Mouse (Mus musculus): Measurements from ENCODE around the gene Krtap4-7. TPM values are rescaled to one million over a fixed set of nuclear protein-coding genes. Genes with fewer than 3 reads are reported as not detected.
"Not testable (repeated sequence)": the region's sequence is repeated elsewhere in the genome, so short reads cannot be mapped to it uniquely, and the experiment has no call there.

Gene Krtap4-7
- total and polyA plus RNA-seq, 2 experiments from 2014 or later = not detected

GRCm38 (mm10) chr11:99620335-99620734 lies 23.6 kb downstream of the Krtap4-7 start, which contains the start of gene Gm11562:
TSS of gene Gm11562 (minus strand) at chr11:99620435.
- H3K27me3 ChIP-seq (ENCODE audit: control insufficient read depth, insufficient read depth, low read length) = no peaks in the 10 kb centered on the region
- TF ChIP-seq CTCF (IDR thresholded peaks at IDR 0.05; ENCODE audit: low read depth) (no peak), EP300 (IDR thresholded peaks at IDR 0.05; ENCODE audit: low read depth) (no peak)

DNA sequence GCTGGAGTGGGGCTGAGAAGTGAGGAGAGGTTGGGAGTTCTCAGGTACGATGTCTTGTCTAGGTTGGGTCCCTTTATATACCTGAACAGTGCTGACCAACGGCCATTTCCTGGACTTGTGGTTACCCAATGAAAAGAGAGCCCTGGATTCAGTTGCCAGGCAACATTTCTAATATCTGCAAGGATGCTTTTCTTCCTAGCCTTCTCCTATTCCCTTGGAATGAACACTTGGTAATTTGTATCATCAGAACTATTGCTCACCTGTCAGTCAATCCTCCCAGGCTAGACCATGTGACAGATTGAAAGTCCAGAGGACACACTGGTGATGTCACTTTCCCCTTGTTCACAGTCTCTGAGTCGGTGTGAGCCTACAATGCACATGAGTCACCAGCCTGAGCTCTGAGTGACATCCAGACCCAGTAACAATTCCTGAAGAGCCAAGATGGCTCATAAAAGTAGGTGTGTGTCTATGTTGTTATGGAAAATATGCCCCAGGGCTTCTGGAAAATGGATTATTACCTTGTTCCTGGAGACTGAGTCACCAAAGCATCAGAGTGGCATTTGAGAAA lies 29.0 kb downstream of the Krtap4-7 start, which contains the start of gene Krtap2-4:
TSS of gene Krtap2-4 (minus strand) at position 51 of the 568 bp plus-strand sequence.
- DNase-seq (ENCODE audit: low spot score) (no peak), ATAC-seq (ENCODE audit: insufficient read depth, low read depth) (no peak)
- Histone ChIP-seq H3K36me3 (replicated peaks; ENCODE audit: control insufficient read depth, insufficient read depth, low read length) (no peaks in the 10 kb centered on the region), H3K27me3 (ENCODE audit: control insufficient read depth, insufficient read depth, low read length) (no peaks in the 10 kb centered on the region), H3K4me2 (ENCODE audit: low read depth, low read length) (no peak within 1 kb of the TSS), H3K4me3 (ENCODE audit: low read depth, low read length) (no peak within 1 kb of the TSS), H3K9me3 (replicated peaks; ENCODE audit: control insufficient read depth, low read length) (no peaks in the 10 kb centered on the region), H3K27ac (ENCODE audit: low read depth) (no peak within 1 kb of the TSS), H3K9ac (replicated peaks; ENCODE audit: low read depth, low read length) (no peak within 1 kb of the TSS), H3K4me1 (ENCODE audit: control insufficient read depth, insufficient read depth) (no peaks in the 10 kb centered on the region)
- WGBS = 45% methylated on average over 3 of the region's 3 CpGs
- TF ChIP-seq EP300 (IDR thresholded peaks at IDR 0.05; ENCODE audit: low read depth) = no peak
- no peak for TF ChIP-seq CTCF (IDR thresholded peaks at IDR 0.05; ENCODE audit: low read depth)

More at GRCm38 (mm10) chr11:99620335-99620734, 23.6 kb downstream of the Krtap4-7 start, which contains the start of gene Gm11562:
- Histone ChIP-seq H3K4me3 (ENCODE audit: low read depth, low read length) (no peak within 1 kb of the TSS), H3K9me3 (replicated peaks; ENCODE audit: control insufficient read depth, low read length) (no peaks in the 10 kb centered on the region), H3K36me3 (replicated peaks; ENCODE audit: control insufficient read depth, insufficient read depth, low read length) (no peaks in the 10 kb centered on the region), H3K9ac (replicated peaks; ENCODE audit: low read depth, low read length) (no peak within 1 kb of the TSS), H3K4me1 (ENCODE audit: control insufficient read depth, insufficient read depth) (no peaks in the 10 kb centered on the region), H3K4me2 (ENCODE audit: low read depth, low read length) (no peak within 1 kb of the TSS), H3K27ac (ENCODE audit: low read depth) (no peak within 1 kb of the TSS)
- no peak for ATAC-seq (ENCODE audit: insufficient read depth, low read depth)
- 83% methylated on average over 2 of the region's 2 CpGs for WGBS
- no peak for DNase-seq (ENCODE audit: low spot score)

DNA sequence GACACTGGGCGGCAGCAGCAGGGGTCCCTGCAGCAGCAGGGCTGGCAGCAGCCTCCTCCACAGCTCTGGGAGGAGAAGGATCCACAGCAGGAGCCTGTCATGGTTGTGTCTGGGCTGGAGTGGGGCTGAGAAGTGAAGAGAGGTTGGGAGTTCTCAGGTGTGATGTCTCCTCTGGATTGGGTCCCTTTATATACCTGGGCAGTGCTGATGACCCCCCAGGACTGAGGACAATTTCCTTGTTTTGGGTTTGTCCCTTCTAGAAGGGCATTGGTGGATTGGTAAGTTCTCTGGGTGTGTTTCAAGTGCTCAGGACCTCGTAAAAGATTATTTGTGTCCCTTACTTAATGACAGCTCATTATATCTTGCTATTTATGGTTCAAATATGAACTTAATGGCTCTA lies 33.8 kb downstream of the Krtap4-7 start, which contains the start of gene Gm11937:
TSS of gene Gm11937 (minus strand) at position 101 of the 400 bp plus-strand sequence.
- not testable (repeated sequence) for H3K4me1 ChIP-seq (ENCODE audit: control insufficient read depth, insufficient read depth); H3K27ac ChIP-seq (ENCODE audit: low read depth); H3K9ac ChIP-seq (replicated peaks; ENCODE audit: low read depth, low read length); ATAC-seq (ENCODE audit: insufficient read depth, low read depth); H3K36me3 ChIP-seq (replicated peaks; ENCODE audit: control insufficient read depth, insufficient read depth, low read length); DNase-seq (ENCODE audit: low spot score); H3K4me2 ChIP-seq (ENCODE audit: low read depth, low read length); H3K9me3 ChIP-seq (replicated peaks; ENCODE audit: control insufficient read depth, low read length); H3K27me3 ChIP-seq (ENCODE audit: control insufficient read depth, insufficient read depth, low read length); H3K4me3 ChIP-seq (ENCODE audit: low read depth, low read length)
- 51% methylated on average over 1 of the region's 2 CpGs for WGBS

DNA sequence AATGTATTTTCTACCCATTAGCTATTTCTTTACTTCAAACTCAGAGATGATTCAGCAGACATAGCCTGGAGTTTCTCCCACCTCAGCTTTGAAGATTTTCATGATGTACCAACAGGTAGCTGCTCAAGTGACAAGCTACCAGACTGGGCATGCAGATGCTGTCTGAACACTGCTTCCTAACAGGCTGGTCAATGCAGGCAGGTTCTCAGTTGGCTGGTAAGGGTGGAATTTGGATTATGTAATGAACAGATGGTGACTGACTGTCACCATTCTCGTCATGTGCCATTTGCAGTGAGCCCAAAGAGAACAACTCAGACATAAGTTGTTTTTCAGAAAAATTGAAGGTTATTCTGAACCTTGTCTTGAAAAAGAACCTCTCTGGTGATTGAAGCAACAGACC lies 34.8 kb downstream of the Krtap4-7 start:
- TF ChIP-seq CTCF (IDR thresholded peaks at IDR 0.05; ENCODE audit: low read depth) (no peak), EP300 (IDR thresholded peaks at IDR 0.05; ENCODE audit: low read depth) (no peak)
- 62% methylated on average over 1 of the region's 1 CpGs for WGBS

DNA sequence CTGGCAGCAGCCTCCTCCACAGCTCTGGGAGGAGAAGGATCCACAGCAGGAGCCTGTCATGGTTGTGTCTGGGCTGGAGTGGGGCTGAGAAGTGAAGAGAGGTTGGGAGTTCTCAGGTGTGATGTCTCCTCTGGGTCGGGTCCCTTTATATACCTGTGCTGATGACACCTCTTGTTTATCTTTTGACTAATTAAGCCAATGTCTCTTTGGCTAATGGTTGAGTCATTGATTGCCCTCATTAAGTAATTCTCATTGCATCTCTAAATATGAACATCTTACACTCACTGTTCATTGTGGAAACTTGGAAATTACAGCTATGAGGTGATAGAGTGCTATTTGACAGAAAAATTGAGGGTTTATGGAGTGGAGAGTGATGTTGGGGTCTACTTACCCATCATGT lies 40.7 kb downstream of the Krtap4-7 start, which contains the start of gene Gm11938:
TSS of gene Gm11938 (minus strand) at position 101 of the 400 bp plus-strand sequence.
- WGBS = 25% methylated on average over 1 of the region's 1 CpGs
- not testable (repeated sequence) for H3K4me3 ChIP-seq (ENCODE audit: low read depth, low read length); H3K36me3 ChIP-seq (replicated peaks; ENCODE audit: control insufficient read depth, insufficient read depth, low read length); H3K27me3 ChIP-seq (ENCODE audit: control insufficient read depth, insufficient read depth, low read length); DNase-seq (ENCODE audit: low spot score); ATAC-seq (ENCODE audit: insufficient read depth, low read depth); H3K27ac ChIP-seq (ENCODE audit: low read depth); H3K4me1 ChIP-seq (ENCODE audit: control insufficient read depth, insufficient read depth); H3K9ac ChIP-seq (replicated peaks; ENCODE audit: low read depth, low read length); H3K9me3 ChIP-seq (replicated peaks; ENCODE audit: control insufficient read depth, low read length); H3K4me2 ChIP-seq (ENCODE audit: low read depth, low read length)

More for the DNA sequence above, 34.8 kb downstream of the Krtap4-7 start:
- no peak for ATAC-seq (ENCODE audit: insufficient read depth, low read depth)
- no peaks in the 10 kb centered on the region for H3K36me3 ChIP-seq (replicated peaks; ENCODE audit: control insufficient read depth, insufficient read depth, low read length)
- no peak overlapping the region for H3K4me3 ChIP-seq (ENCODE audit: low read depth, low read length)
- H3K27me3 ChIP-seq (ENCODE audit: control insufficient read depth, insufficient read depth, low read length) = no peaks in the 10 kb centered on the region
- no peak overlapping the region for H3K27ac ChIP-seq (ENCODE audit: low read depth)
- DNase-seq (ENCODE audit: low spot score) = no peak
- no peak overlapping the region for H3K9ac ChIP-seq (replicated peaks; ENCODE audit: low read depth, low read length)
- H3K4me1 ChIP-seq (ENCODE audit: control insufficient read depth, insufficient read depth) = no peaks in the 10 kb centered on the region
- H3K9me3 ChIP-seq (replicated peaks; ENCODE audit: control insufficient read depth, low read length) = no peaks in the 10 kb centered on the region
- no peak overlapping the region for H3K4me2 ChIP-seq (ENCODE audit: low read depth, low read length)

GRCm38 (mm10) chr11:99597742-99598141 lies 46.1 kb downstream of the Krtap4-7 start, which contains the start of gene Krtap9-3:
TSS of gene Krtap9-3 (minus strand) at chr11:99598105.
- not testable (repeated sequence) for H3K4me1 ChIP-seq (ENCODE audit: control insufficient read depth, insufficient read depth); ATAC-seq (ENCODE audit: insufficient read depth, low read depth); H3K9me3 ChIP-seq (replicated peaks; ENCODE audit: control insufficient read depth, low read length); H3K4me3 ChIP-seq (ENCODE audit: low read depth, low read length); H3K27ac ChIP-seq (ENCODE audit: low read depth); DNase-seq (ENCODE audit: low spot score); H3K4me2 ChIP-seq (ENCODE audit: low read depth, low read length); H3K36me3 ChIP-seq (replicated peaks; ENCODE audit: control insufficient read depth, insufficient read depth, low read length); H3K9ac ChIP-seq (replicated peaks; ENCODE audit: low read depth, low read length); H3K27me3 ChIP-seq (ENCODE audit: control insufficient read depth, insufficient read depth, low read length)
- 75% methylated on average over 6 of the region's 6 CpGs for WGBS

Other genes with a start within 250 kb of the Krtap4-7 start
Only the 30 nearest of the 38 such genes appear.
- gene Krt23, start 151.0 kb downstream of the Krtap4-7 start, total RNA-seq (2014; rRNA removed; ENCODE audit: low replicate concordance) = not detected in 2 replicates
- gene Krt23, start 151.0 kb downstream of the Krtap4-7 start, polyA plus RNA-seq (2015; fragmentation: Nextera tagmentation; extraction: Ambion mirVana) = 0.07 and 0.12 TPM in 2 replicates
- not detected in 2 replicates for gene Krt39, start 122.8 kb downstream of the Krtap4-7 start, total RNA-seq (2014; rRNA removed; ENCODE audit: low replicate concordance)
- gene Krt39, start 122.8 kb downstream of the Krtap4-7 start, polyA plus RNA-seq (2015; fragmentation: Nextera tagmentation; extraction: Ambion mirVana) = not detected in 2 replicates
- gene Krt40, start 100.9 kb downstream of the Krtap4-7 start, total RNA-seq (2014; rRNA removed; ENCODE audit: low replicate concordance) = not detected in 2 replicates
- gene Krt40, start 100.9 kb downstream of the Krtap4-7 start, polyA plus RNA-seq (2015; fragmentation: Nextera tagmentation; extraction: Ambion mirVana) = not detected in 2 replicates
- gene Krtap3-3, start 93.2 kb downstream of the Krtap4-7 start, total RNA-seq (2014; rRNA removed; ENCODE audit: low replicate concordance) = not detected in 2 replicates
- gene Krtap3-3, start 93.2 kb downstream of the Krtap4-7 start, polyA plus RNA-seq (2015; fragmentation: Nextera tagmentation; extraction: Ambion mirVana) = not detected in 2 replicates
- gene Krtap3-2, start 87.2 kb downstream of the Krtap4-7 start, total RNA-seq (2014; rRNA removed; ENCODE audit: low replicate concordance) = not detected in 2 replicates
- gene Krtap3-2, start 87.2 kb downstream of the Krtap4-7 start, polyA plus RNA-seq (2015; fragmentation: Nextera tagmentation; extraction: Ambion mirVana) = not detected in 2 replicates
- not detected in 2 replicates for gene Gm11939, start 84.6 kb downstream of the Krtap4-7 start, total RNA-seq (2014; rRNA removed; ENCODE audit: low replicate concordance)
- gene Gm11939, start 84.6 kb downstream of the Krtap4-7 start, polyA plus RNA-seq (2015; fragmentation: Nextera tagmentation; extraction: Ambion mirVana) = not detected in 2 replicates
- not detected in 2 replicates for gene Krtap3-1, start 77.5 kb downstream of the Krtap4-7 start, total RNA-seq (2014; rRNA removed; ENCODE audit: low replicate concordance)
- not detected in 2 replicates for gene Krtap3-1, start 77.5 kb downstream of the Krtap4-7 start, polyA plus RNA-seq (2015; fragmentation: Nextera tagmentation; extraction: Ambion mirVana)
- gene Krtap1-5, start 63.1 kb downstream of the Krtap4-7 start, total RNA-seq (2014; rRNA removed; ENCODE audit: low replicate concordance) = not detected in 2 replicates
- gene Krtap1-5, start 63.1 kb downstream of the Krtap4-7 start, polyA plus RNA-seq (2015; fragmentation: Nextera tagmentation; extraction: Ambion mirVana) = not detected in 2 replicates
- gene Krtap1-4, start 60.4 kb downstream of the Krtap4-7 start, total RNA-seq (2014; rRNA removed; ENCODE audit: low replicate concordance) = not detected in 2 replicates
- gene Krtap1-4, start 60.4 kb downstream of the Krtap4-7 start, polyA plus RNA-seq (2015; fragmentation: Nextera tagmentation; extraction: Ambion mirVana) = not detected in 2 replicates
- not detected in 2 replicates for gene Krtap1-3, start 52.8 kb downstream of the Krtap4-7 start, total RNA-seq (2014; rRNA removed; ENCODE audit: low replicate concordance)
- gene Krtap1-3, start 52.8 kb downstream of the Krtap4-7 start, polyA plus RNA-seq (2015; fragmentation: Nextera tagmentation; extraction: Ambion mirVana) = not detected in 2 replicates
- not detected in 2 replicates for gene Krtap9-3, start 46.0 kb downstream of the Krtap4-7 start, total RNA-seq (2014; rRNA removed; ENCODE audit: low replicate concordance)
- not detected in 2 replicates for gene Krtap9-3, start 46.0 kb downstream of the Krtap4-7 start, polyA plus RNA-seq (2015; fragmentation: Nextera tagmentation; extraction: Ambion mirVana)
- not detected in 2 replicates for gene Gm11938, start 40.8 kb downstream of the Krtap4-7 start, total RNA-seq (2014; rRNA removed; ENCODE audit: low replicate concordance)
- gene Gm11938, start 40.8 kb downstream of the Krtap4-7 start, polyA plus RNA-seq (2015; fragmentation: Nextera tagmentation; extraction: Ambion mirVana) = not detected in 2 replicates
- gene Gm11937, start 33.9 kb downstream of the Krtap4-7 start, total RNA-seq (2014; rRNA removed; ENCODE audit: low replicate concordance) = not detected in 2 replicates
- not detected in 2 replicates for gene Gm11937, start 33.9 kb downstream of the Krtap4-7 start, polyA plus RNA-seq (2015; fragmentation: Nextera tagmentation; extraction: Ambion mirVana)
- gene Krtap2-4, start 29.2 kb downstream of the Krtap4-7 start, total RNA-seq (2014; rRNA removed; ENCODE audit: low replicate concordance) = not detected in 2 replicates
- gene Krtap2-4, start 29.2 kb downstream of the Krtap4-7 start, polyA plus RNA-seq (2015; fragmentation: Nextera tagmentation; extraction: Ambion mirVana) = not detected in 2 replicates
- gene Gm11562, start 23.7 kb downstream of the Krtap4-7 start, total RNA-seq (2014; rRNA removed; ENCODE audit: low replicate concordance) = not detected in 2 replicates
- gene Gm11562, start 23.7 kb downstream of the Krtap4-7 start, polyA plus RNA-seq (2015; fragmentation: Nextera tagmentation; extraction: Ambion mirVana) = not detected in 2 replicates
- not detected in 2 replicates for gene Krtap4-1, start 15.9 kb downstream of the Krtap4-7 start, total RNA-seq (2014; rRNA removed; ENCODE audit: low replicate concordance)
- not detected in 2 replicates for gene Krtap4-1, start 15.9 kb downstream of the Krtap4-7 start, polyA plus RNA-seq (2015; fragmentation: Nextera tagmentation; extraction: Ambion mirVana)
- gene Krtap4-2, start 9.0 kb downstream of the Krtap4-7 start, total RNA-seq (2014; rRNA removed; ENCODE audit: low replicate concordance) = not detected in 2 replicates
- gene Krtap4-2, start 9.0 kb downstream of the Krtap4-7 start, polyA plus RNA-seq (2015; fragmentation: Nextera tagmentation; extraction: Ambion mirVana) = not detected in 2 replicates
- not detected in 2 replicates for gene Gm11555, start 6.1 kb upstream of the Krtap4-7 start, total RNA-seq (2014; rRNA removed; ENCODE audit: low replicate concordance)
- gene Gm11555, start 6.1 kb upstream of the Krtap4-7 start, polyA plus RNA-seq (2015; fragmentation: Nextera tagmentation; extraction: Ambion mirVana) = not detected in 2 replicates
- not detected in 2 replicates for gene Gm11563, start 14.9 kb upstream of the Krtap4-7 start, total RNA-seq (2014; rRNA removed; ENCODE audit: low replicate concordance)
- gene Gm11563, start 14.9 kb upstream of the Krtap4-7 start, polyA plus RNA-seq (2015; fragmentation: Nextera tagmentation; extraction: Ambion mirVana) = not detected in 2 replicates
- not detected in 2 replicates for gene Krtap4-6, start 21.9 kb upstream of the Krtap4-7 start, total RNA-seq (2014; rRNA removed; ENCODE audit: low replicate concordance)
- not detected in 2 replicates for gene Krtap4-6, start 21.9 kb upstream of the Krtap4-7 start, polyA plus RNA-seq (2015; fragmentation: Nextera tagmentation; extraction: Ambion mirVana)
- not detected in 2 replicates for gene Gm14190, start 46.7 kb upstream of the Krtap4-7 start, total RNA-seq (2014; rRNA removed; ENCODE audit: low replicate concordance)
- not detected in 2 replicates for gene Gm14190, start 46.7 kb upstream of the Krtap4-7 start, polyA plus RNA-seq (2015; fragmentation: Nextera tagmentation; extraction: Ambion mirVana)
- not detected in 2 replicates for gene Gm14180, start 90.2 kb upstream of the Krtap4-7 start, total RNA-seq (2014; rRNA removed; ENCODE audit: low replicate concordance)
- gene Gm14180, start 90.2 kb upstream of the Krtap4-7 start, polyA plus RNA-seq (2015; fragmentation: Nextera tagmentation; extraction: Ambion mirVana) = not detected in 2 replicates
- gene Gm11595, start 128.8 kb upstream of the Krtap4-7 start, total RNA-seq (2014; rRNA removed; ENCODE audit: low replicate concordance) = not detected in 2 replicates
- gene Gm11595, start 128.8 kb upstream of the Krtap4-7 start, polyA plus RNA-seq (2015; fragmentation: Nextera tagmentation; extraction: Ambion mirVana) = not detected in 2 replicates
- not detected in 2 replicates for gene Krtap4-8, start 136.6 kb upstream of the Krtap4-7 start, total RNA-seq (2014; rRNA removed; ENCODE audit: low replicate concordance)
- not detected in 2 replicates for gene Krtap4-8, start 136.6 kb upstream of the Krtap4-7 start, polyA plus RNA-seq (2015; fragmentation: Nextera tagmentation; extraction: Ambion mirVana)
- gene Krtap4-9, start 141.1 kb upstream of the Krtap4-7 start, total RNA-seq (2014; rRNA removed; ENCODE audit: low replicate concordance) = not detected in 2 replicates
- gene Krtap4-9, start 141.1 kb upstream of the Krtap4-7 start, polyA plus RNA-seq (2015; fragmentation: Nextera tagmentation; extraction: Ambion mirVana) = not detected in 2 replicates
- not detected in 2 replicates for gene Gm11596, start 149.4 kb upstream of the Krtap4-7 start, total RNA-seq (2014; rRNA removed; ENCODE audit: low replicate concordance)
- not detected in 2 replicates for gene Gm11596, start 149.4 kb upstream of the Krtap4-7 start, polyA plus RNA-seq (2015; fragmentation: Nextera tagmentation; extraction: Ambion mirVana)
- not detected in 2 replicates for gene Gm11569, start 154.8 kb upstream of the Krtap4-7 start, total RNA-seq (2014; rRNA removed; ENCODE audit: low replicate concordance)
- gene Gm11569, start 154.8 kb upstream of the Krtap4-7 start, polyA plus RNA-seq (2015; fragmentation: Nextera tagmentation; extraction: Ambion mirVana) = not detected in 2 replicates
- not detected in 2 replicates for gene Gm11554, start 160.4 kb upstream of the Krtap4-7 start, total RNA-seq (2014; rRNA removed; ENCODE audit: low replicate concordance)
- gene Gm11554, start 160.4 kb upstream of the Krtap4-7 start, polyA plus RNA-seq (2015; fragmentation: Nextera tagmentation; extraction: Ambion mirVana) = not detected in 2 replicates
- gene Krtap4-13, start 165.8 kb upstream of the Krtap4-7 start, total RNA-seq (2014; rRNA removed; ENCODE audit: low replicate concordance) = not detected in 2 replicates
- gene Krtap4-13, start 165.8 kb upstream of the Krtap4-7 start, polyA plus RNA-seq (2015; fragmentation: Nextera tagmentation; extraction: Ambion mirVana) = not detected in 2 replicates
- gene Gm11564, start 171.6 kb upstream of the Krtap4-7 start, total RNA-seq (2014; rRNA removed; ENCODE audit: low replicate concordance) = not detected in 2 replicates
- gene Gm11564, start 171.6 kb upstream of the Krtap4-7 start, polyA plus RNA-seq (2015; fragmentation: Nextera tagmentation; extraction: Ambion mirVana) = not detected in 2 replicates

Measured in heart, postnatal 0 days (tissue).